Mouse (Mus musculus): ENCODE results near the gene Rapgef2.

The Rapgef2 gene

GRCm38 (mm10) chr3:79286376-79287107 lies at the start of gene Rapgef2:
Gene Rapgef2, minus strand, starts transcription at chr3:79286517.
- DNase-seq (ENCODE audit: extremely low spot score, low spot score), result peak; percentile 81

- no peak for DNase-seq (ENCODE audit: extremely low spot score, low spot score)
Measured at GRCm38 (mm10) chr3:79333643-79334200, 47.4 kb upstream of the Rapgef2 start.

- no peak for DNase-seq (ENCODE audit: extremely low spot score, low spot score)
Measured at GRCm38 (mm10) chr3:79333051-79333450, 46.7 kb upstream of the Rapgef2 start.

GRCm38 (mm10) chr3:79329691-79330315 lies 43.5 kb upstream of the Rapgef2 start:
- no peak for DNase-seq (ENCODE audit: extremely low spot score, low spot score)

GRCm38 (mm10) chr3:79324697-79325526 lies 38.6 kb upstream of the Rapgef2 start:
- DNase-seq (ENCODE audit: extremely low spot score, low spot score), result no peak

- no peak for DNase-seq (ENCODE audit: extremely low spot score, low spot score)
Measured at GRCm38 (mm10) chr3:79314006-79314698, 27.8 kb upstream of the Rapgef2 start.

- no peak for DNase-seq (ENCODE audit: extremely low spot score, low spot score)
Measured at GRCm38 (mm10) chr3:79311895-79312294, 25.6 kb upstream of the Rapgef2 start.

GRCm38 (mm10) chr3:79310184-79310583 lies 23.9 kb upstream of the Rapgef2 start:
- DNase-seq (ENCODE audit: extremely low spot score, low spot score), result no peak

GRCm38 (mm10) chr3:79308605-79309004 lies 22.3 kb upstream of the Rapgef2 start:
- no peak for DNase-seq (ENCODE audit: extremely low spot score, low spot score)

- DNase-seq (ENCODE audit: extremely low spot score, low spot score), result no peak
Measured at GRCm38 (mm10) chr3:79299401-79299800, 13.1 kb upstream of the Rapgef2 start.

- DNase-seq (ENCODE audit: extremely low spot score, low spot score), result no peak
Measured at GRCm38 (mm10) chr3:79297281-79297680, 11.0 kb upstream of the Rapgef2 start.

GRCm38 (mm10) chr3:79296586-79296985 lies 10.3 kb upstream of the Rapgef2 start:
- no peak for DNase-seq (ENCODE audit: extremely low spot score, low spot score)

GRCm38 (mm10) chr3:79296049-79296448 lies 9.7 kb upstream of the Rapgef2 start:
- no peak for DNase-seq (ENCODE audit: extremely low spot score, low spot score)

GRCm38 (mm10) chr3:79294701-79295100 lies 8.4 kb upstream of the Rapgef2 start:
- DNase-seq (ENCODE audit: extremely low spot score, low spot score), result no peak

- no peak for DNase-seq (ENCODE audit: extremely low spot score, low spot score)
Measured at GRCm38 (mm10) chr3:79293023-79293422, 6.7 kb upstream of the Rapgef2 start.

GRCm38 (mm10) chr3:79289050-79289449 lies 2.7 kb upstream of the Rapgef2 start:
- no peak for DNase-seq (ENCODE audit: extremely low spot score, low spot score)

- DNase-seq (ENCODE audit: extremely low spot score, low spot score), result no peak
Measured at GRCm38 (mm10) chr3:79287699-79288458, 1.6 kb upstream of the Rapgef2 start.

- peak; percentile 94 for DNase-seq (ENCODE audit: extremely low spot score, low spot score)
Measured at GRCm38 (mm10) chr3:79287108-79287576, 825 bp upstream of the Rapgef2 start.

GRCm38 (mm10) chr3:79286031-79286375 lies 314 bp downstream of the Rapgef2 start:
- peak; percentile 67 for DNase-seq (ENCODE audit: extremely low spot score, low spot score)

GRCm38 (mm10) chr3:79285097-79285675 lies 1.1 kb downstream of the Rapgef2 start:
- DNase-seq (ENCODE audit: extremely low spot score, low spot score), result no peak
